Mouse (Mus musculus) intestine, embryonic 14.5 days (tissue): Measurements from ENCODE around the gene Efhc2. TPM values are rescaled to one million over a fixed set of nuclear protein-coding genes. Genes with fewer than 3 reads are reported as not detected.

Experiments
- ATAC-seq: fragments of 200-750 bp; cut with Nextera tagmentation; replicated peaks from 2 replicates; pipeline ENCODE4 v1.8.0; 2017; ENCODE audit warnings: low read depth, moderate number of reproducible peaks, moderate TSS enrichment, moderate library complexity; ENCODE audit not compliant: low FRiP score, low TSS enrichment
- DNase-seq: peaks from one replicate; pipeline ENCODE4 v3.0.0-alpha.2; 2018; ENCODE audit warnings: low spot score
- H3K27ac ChIP-seq: fragments of 300-500 bp; sonication (generic); 2 replicates; pipeline ENCODE4 v1.5.1; 2014; ENCODE audit warnings: low read depth, mild to moderate bottlenecking, control low read depth
- H3K27me3 ChIP-seq: fragments of 300-500 bp; sonication (generic); replicated peaks from 2 replicates; pipeline ENCODE4 v1.6.1; 2014; ENCODE audit warnings: low read length, control low read depth; ENCODE audit not compliant: control insufficient read depth, insufficient read depth
- H3K36me3 ChIP-seq: fragments of 300-500 bp; sonication (generic); 2 replicates; pipeline ENCODE4 v1.6.1; 2014; ENCODE audit warnings: low read length, control low read depth; ENCODE audit not compliant: control insufficient read depth, insufficient read depth
- H3K4me1 ChIP-seq: fragments of 300-500 bp; sonication (generic); replicated peaks from 2 replicates; pipeline ENCODE4 v1.6.1; 2014; ENCODE audit warnings: low read length, control low read depth, mixed read lengths; ENCODE audit not compliant: control insufficient read depth, insufficient read depth
- H3K4me2 ChIP-seq: fragments of 300-500 bp; sonication (generic); 2 replicates; pipeline ENCODE4 v1.6.1; 2014; ENCODE audit warnings: low read length
- H3K4me3 ChIP-seq: fragments of 300-500 bp; sonication (generic); 2 replicates; pipeline ENCODE4 v1.5.1; 2014; ENCODE audit warnings: low read depth, low read length, control low read depth, mixed read lengths
- H3K9ac ChIP-seq: fragments of 300-500 bp; sonication (generic); 2 replicates; pipeline ENCODE4 v1.6.1; 2014; ENCODE audit warnings: mild to moderate bottlenecking, low read length
- H3K9me3 ChIP-seq: fragments of 300-500 bp; sonication (generic); 2 replicates; pipeline ENCODE4 v1.6.1; 2016; ENCODE audit warnings: low read length, control low read depth; ENCODE audit not compliant: control insufficient read depth
- WGBS: fragments of 180-500 bp; shearing (Covaris S2); extraction: QIAGEN DNeasy Blood & Tissue Kit; methylation state at CpG from one replicate; pipeline ENCODE4 v1.1.7; 2014; 5-methylcytosine and 5-hydroxymethylcytosine counted together
- polyA plus RNA-seq: library from polyadenylated mRNA; unstranded; fragments of >200 nt; fragmentation: Nextera tagmentation; extraction: Ambion mirVana; gene quantifications from 2 replicates; pipeline ENCODE4 v1.2.1, GENCODE M21; 2014

Efhc2 gene
- polyA plus RNA-seq: 0.28 and 0.35 TPM in 2 replicates

DNA sequence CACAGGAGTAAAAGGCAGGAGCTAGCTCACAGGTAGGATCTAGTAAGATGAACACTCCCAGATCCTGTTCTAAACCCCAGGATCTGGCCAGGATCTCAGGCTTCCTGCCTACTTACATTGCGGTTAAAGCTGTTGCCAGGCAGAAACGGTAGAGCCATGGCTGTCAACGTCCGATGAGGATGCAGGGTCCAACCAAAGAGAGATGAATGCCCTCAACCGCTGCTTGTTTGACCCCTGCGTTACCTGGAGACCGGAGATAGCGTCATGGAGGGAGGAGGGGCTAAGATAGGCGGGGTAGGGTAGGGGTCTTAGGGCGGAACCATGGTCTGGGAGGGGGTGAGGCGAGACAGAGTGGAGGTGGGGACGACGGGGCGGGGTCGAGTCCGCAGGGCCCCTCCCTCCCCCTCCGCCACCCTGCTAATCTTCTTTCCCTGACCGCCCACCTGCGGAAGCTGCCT is at the start of gene Efhc2:
Gene Efhc2 (minus strand): TSS at position 243 of the 458 bp plus-strand sequence.
- Histone ChIP-seq H3K9ac (no peak within 1 kb of the TSS), H3K27me3 (no peaks in the 10 kb centered on the region), H3K27ac (no peak within 1 kb of the TSS), H3K4me2 (peak within 1 kb of the TSS; percentile 53), H3K36me3 (no peaks in the 10 kb centered on the region), H3K4me1 (no peaks in the 10 kb centered on the region), H3K4me3 (peak within 1 kb of the TSS; percentile 24), H3K9me3 (no peaks in the 10 kb centered on the region)
- ATAC-seq: peak; percentile 47; the same call in 1 of the 2 replicates
- peak; percentile 51 for DNase-seq
- 14% methylated on average over 11 of the region's 19 CpGs for whole genome bisulfite sequencing

DNA sequence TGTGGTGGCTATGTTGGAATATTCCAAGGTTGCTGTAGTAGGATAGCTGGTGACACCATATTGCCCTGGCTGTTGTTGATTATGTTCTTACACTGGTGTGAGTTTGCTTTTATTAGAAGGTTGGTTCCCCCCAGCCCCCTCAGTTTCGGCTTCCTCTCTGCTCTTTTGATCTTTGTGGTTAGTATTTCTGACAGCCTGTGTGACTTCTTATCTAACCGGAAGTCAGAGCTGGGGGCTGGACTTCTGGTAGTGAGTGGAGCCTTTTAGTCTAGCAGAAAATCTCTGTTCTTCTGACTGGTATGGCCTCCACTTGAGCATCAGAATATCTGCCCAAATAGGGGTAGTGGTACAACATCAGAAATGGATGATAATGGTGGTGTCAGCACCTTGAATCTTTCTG is 45.9 kb upstream of the Efhc2 start:
- no peaks in the 10 kb centered on the region for H3K9me3 ChIP-seq
- ATAC-seq: no peak
- H3K27me3 ChIP-seq: no peaks in the 10 kb centered on the region
- H3K9ac ChIP-seq: no peak overlapping the region
- H3K4me3 ChIP-seq: no peak overlapping the region
- DNase-seq: no peak
- 79% methylated on average over 2 of the region's 2 CpGs for WGBS
- H3K4me1 ChIP-seq: no peaks in the 10 kb centered on the region
- no peak overlapping the region for H3K4me2 ChIP-seq
- H3K36me3 ChIP-seq: no peaks in the 10 kb centered on the region
- H3K27ac ChIP-seq: no peak overlapping the region

DNA sequence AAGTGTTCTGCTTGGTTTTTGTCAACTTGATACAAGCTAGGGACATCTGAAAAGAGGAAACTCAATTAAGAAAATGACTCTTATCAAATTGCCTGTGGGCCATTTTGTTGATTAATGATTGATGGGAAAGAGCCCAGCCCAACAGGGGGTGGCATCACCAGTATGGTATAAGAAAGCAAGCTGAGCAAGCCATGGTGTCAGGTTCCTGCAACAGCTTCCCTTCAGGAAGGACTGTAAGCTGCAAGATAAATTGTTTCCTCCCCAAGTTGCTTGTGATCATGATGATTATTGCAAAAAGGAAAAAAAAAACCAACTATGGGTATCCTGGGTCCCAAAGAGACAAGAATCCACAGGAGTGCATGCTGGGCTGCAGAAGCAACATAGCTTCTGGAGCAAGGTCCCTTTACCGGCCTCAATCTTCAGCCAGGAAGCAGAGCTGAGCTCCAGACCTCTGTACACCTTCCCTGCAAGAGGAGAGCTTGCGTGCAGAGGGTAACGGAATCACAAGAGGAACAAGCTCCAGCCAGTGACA is 18.8 kb downstream of the Efhc2 start:
- Histone ChIP-seq H3K36me3 (no peaks in the 10 kb centered on the region), H3K27me3 (no peaks in the 10 kb centered on the region), H3K4me2 (no peak overlapping the region), H3K27ac (no peak overlapping the region), H3K4me3 (no peak overlapping the region), H3K9ac (no peak overlapping the region), H3K4me1 (no peaks in the 10 kb centered on the region), H3K9me3 (no peaks in the 10 kb centered on the region)
- ATAC-seq (no peak), DNase-seq (no peak)
- 89% methylated on average over 3 of the region's 3 CpGs for WGBS

DNA sequence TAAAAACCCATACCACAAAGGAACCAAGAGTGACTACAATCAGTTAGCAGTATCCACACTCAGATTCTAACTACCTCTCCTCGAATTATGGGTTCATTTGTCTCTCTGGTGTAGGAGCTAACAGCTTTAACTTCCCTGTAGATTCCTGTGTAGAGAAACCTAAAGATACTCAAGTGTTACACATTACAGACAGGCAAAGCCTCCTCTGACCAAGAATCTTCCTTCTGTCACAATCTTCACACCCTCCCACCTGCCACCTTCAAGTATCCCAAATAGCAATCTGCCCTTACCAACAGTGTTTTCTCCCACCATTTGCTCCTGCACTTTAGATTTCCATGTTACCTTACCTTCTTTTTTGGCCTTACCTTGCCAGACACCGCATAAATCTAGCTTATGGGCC is 35.3 kb downstream of the Efhc2 start:
- no peak overlapping the region for H3K4me2 ChIP-seq
- no peak overlapping the region for H3K9ac ChIP-seq
- no peaks in the 10 kb centered on the region for H3K36me3 ChIP-seq
- H3K9me3 ChIP-seq: no peaks in the 10 kb centered on the region
- 74% methylated on average over 2 of the region's 2 CpGs for WGBS
- H3K27me3 ChIP-seq: no peaks in the 10 kb centered on the region
- H3K27ac ChIP-seq: no peak overlapping the region
- no peaks in the 10 kb centered on the region for H3K4me1 ChIP-seq
- no peak overlapping the region for H3K4me3 ChIP-seq
- no peak for ATAC-seq
- no peak for DNase-seq

DNA sequence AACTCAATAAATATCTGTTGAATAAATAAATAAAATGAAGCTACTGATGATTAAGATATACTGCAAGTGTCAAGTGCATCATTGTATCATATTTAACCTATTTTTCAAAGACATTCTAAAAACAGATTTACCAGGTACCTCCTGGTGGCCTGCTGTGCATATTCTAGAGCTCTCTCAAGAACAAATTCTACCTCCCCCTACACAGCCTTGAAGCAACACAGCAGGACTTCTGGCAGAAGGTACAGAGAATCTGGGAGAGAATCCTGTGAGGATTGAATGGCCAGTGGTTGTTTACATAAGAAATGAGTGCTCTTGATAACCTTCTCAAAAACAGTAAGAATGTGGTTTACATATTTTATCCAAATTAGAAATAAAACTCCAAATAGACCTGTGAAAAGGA is 94.0 kb downstream of the Efhc2 start:
- H3K27ac ChIP-seq: no peak overlapping the region
- DNase-seq: no peak
- no peak overlapping the region for H3K9ac ChIP-seq
- H3K4me2 ChIP-seq: no peak overlapping the region
- no peak overlapping the region for H3K4me3 ChIP-seq
- H3K4me1 ChIP-seq: no peaks in the 10 kb centered on the region
- no peak for ATAC-seq
- H3K36me3 ChIP-seq: no peaks in the 10 kb centered on the region
- no peaks in the 10 kb centered on the region for H3K9me3 ChIP-seq
- no peaks in the 10 kb centered on the region for H3K27me3 ChIP-seq

DNA sequence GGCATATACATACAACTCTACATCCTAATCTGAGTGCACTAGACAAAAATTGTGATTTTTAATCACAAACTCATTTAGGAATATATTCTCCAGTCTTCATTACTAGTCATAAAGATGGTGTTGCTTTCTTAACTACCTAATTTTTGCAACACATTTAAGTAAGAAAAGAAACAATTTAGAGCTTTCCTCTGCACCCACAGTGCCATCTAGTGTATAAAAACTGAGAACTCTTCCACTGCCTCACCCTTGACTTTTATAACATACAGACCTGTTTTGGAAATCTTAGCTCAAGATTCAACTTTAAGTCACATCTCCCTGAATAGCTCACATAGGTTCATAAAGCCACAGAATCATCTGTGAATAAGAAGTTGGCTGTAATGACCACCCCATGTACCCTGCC is 101.7 kb downstream of the Efhc2 start:
- Histone ChIP-seq H3K27me3 (no peaks in the 10 kb centered on the region), H3K9ac (no peak overlapping the region), H3K9me3 (no peaks in the 10 kb centered on the region), H3K36me3 (no peaks in the 10 kb centered on the region), H3K4me3 (no peak overlapping the region), H3K4me1 (no peaks in the 10 kb centered on the region), H3K4me2 (no peak overlapping the region), H3K27ac (no peak overlapping the region)
- DNase-seq (no peak), ATAC-seq (no peak)

GRCm38 (mm10) chrX:17213515-17213914 is 105.7 kb downstream of the Efhc2 start:
- DNase-seq (no peak), ATAC-seq (no peak)
- Histone ChIP-seq H3K9ac (no peak overlapping the region), H3K9me3 (no peaks in the 10 kb centered on the region), H3K27me3 (no peaks in the 10 kb centered on the region), H3K4me1 (no peaks in the 10 kb centered on the region), H3K27ac (no peak overlapping the region), H3K36me3 (no peaks in the 10 kb centered on the region), H3K4me3 (no peak overlapping the region), H3K4me2 (no peak overlapping the region)
- WGBS: 94% methylated on average over 2 of the region's 2 CpGs

- Histone ChIP-seq H3K36me3 (no peaks in the 10 kb centered on the region), H3K9ac (no peak overlapping the region), H3K4me2 (no peak overlapping the region), H3K27ac (no peak overlapping the region), H3K4me3 (no peak overlapping the region), H3K27me3 (no peaks in the 10 kb centered on the region), H3K4me1 (no peaks in the 10 kb centered on the region), H3K9me3 (no peaks in the 10 kb centered on the region)
- no peak for ATAC-seq
- 44% methylated on average over 3 of the region's 3 CpGs for WGBS
- no peak for DNase-seq
Measured at GRCm38 (mm10) chrX:17175748-17176147, 143.4 kb downstream of the Efhc2 start.

- no peak overlapping the region for H3K9ac ChIP-seq
- no peaks in the 10 kb centered on the region for H3K4me1 ChIP-seq
- H3K4me3 ChIP-seq: no peak overlapping the region
- 56% methylated on average over 1 of the region's 1 CpGs for WGBS
- H3K27ac ChIP-seq: no peak overlapping the region
- DNase-seq (no peak), ATAC-seq (no peak)
- no peaks in the 10 kb centered on the region for H3K36me3 ChIP-seq
- H3K9me3 ChIP-seq: no peaks in the 10 kb centered on the region
- no peaks in the 10 kb centered on the region for H3K27me3 ChIP-seq
- H3K4me2 ChIP-seq: no peak overlapping the region
Measured at GRCm38 (mm10) chrX:17165638-17166037, 153.5 kb downstream of the Efhc2 start.
